Mouse (Mus musculus): ENCODE measurements around the gene Magi2.

Magi2 gene

DNA sequence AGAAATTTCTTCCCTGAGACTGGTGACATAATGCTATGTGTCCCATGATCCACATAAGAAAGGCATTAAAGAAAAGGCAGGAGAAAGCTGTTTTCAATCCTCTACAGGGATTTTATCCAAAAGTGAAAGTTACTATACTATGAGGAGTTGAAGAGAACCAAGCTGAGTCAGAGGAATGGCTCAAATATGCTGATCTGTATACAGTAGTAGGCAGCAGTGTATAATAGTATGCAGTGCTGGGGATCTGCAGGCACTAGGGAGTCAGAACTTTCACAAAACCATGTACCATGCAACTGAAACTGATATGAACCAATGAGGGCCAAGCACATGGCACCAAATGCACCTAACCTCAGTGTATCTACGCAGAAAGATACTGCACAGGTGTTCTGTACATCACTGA lies 855.5 kb downstream of the Magi2 start:
- no peak for DNase-seq

DNA sequence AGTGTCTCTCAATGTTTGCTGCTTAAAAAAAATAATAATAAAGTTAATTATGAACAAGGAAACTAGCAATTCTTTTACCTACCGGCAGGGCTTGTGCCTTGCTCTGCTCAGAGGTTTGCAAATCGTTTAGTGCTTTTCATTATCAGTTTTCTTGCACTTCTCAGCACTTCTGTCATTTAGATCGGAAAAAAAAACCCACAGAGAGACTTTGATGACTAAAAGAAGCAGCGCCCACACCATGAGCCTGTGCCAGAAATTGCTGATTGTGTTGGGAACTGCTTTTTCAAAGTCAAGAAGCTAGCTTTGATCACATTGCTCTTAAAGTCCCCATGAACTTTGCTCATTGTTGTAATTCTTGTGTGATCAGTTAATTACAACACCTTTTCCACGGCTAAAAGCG lies 860.2 kb downstream of the Magi2 start:
- DNase-seq = no peak

DNA sequence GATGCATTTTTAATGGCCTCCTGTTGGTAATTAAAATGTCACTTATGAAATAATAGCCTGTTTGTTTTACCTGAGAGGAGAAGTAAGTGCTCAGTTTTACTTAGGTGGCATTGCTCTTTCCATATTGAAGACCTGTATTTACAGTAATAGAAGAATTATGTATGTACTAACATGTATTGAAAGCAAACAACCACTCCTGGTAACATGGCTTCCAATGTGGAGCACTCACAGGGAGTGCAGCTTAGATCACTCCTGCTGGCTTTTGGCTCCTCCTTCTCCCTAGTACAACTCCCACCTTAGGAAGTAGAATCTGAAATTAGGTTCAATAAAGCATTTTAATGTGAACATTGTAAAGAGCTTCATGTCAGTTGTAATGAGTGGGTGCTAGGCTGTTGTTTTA lies 877.0 kb downstream of the Magi2 start:
- DNase-seq = no peak

DNA sequence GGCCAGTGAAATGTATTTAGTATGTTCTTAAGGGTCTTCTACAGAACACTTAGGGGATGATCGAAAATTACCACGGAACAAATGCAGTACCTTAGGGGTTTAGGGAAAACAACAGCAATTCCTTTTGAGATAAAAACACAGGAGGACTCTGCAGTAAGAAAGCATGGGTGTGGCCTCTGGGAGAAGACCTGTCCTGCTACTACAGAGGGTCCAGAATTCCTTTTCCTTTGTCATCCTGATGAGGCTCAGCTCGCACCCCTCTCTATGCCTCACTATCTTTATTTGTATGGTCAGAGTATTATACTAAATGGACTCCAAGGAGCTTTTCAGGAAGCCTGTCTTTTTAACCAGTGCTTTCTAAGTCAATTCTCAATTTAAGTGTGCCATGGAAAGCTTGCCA lies 877.7 kb downstream of the Magi2 start:
- no peak for DNase-seq

DNA sequence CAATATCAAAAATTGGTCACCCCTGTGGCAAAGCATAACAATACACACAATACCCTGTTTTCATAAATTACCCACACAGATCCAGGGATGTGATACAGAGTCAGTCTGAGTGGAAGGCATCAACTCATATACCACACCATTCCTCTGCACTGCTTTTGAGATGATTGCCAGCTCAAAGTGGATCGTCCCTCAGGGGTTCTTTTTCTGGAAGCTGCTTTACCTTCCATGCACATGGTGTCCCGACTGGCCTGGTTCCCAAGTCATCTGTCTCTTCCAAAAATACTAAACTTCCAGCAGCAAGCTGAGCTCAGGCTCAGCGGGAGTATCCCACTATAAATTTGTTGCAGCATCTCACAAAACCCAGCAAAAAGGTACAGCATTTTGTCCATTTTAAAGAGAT lies 882.7 kb downstream of the Magi2 start:
- DNase-seq = peak; percentile 26 to 69

DNA sequence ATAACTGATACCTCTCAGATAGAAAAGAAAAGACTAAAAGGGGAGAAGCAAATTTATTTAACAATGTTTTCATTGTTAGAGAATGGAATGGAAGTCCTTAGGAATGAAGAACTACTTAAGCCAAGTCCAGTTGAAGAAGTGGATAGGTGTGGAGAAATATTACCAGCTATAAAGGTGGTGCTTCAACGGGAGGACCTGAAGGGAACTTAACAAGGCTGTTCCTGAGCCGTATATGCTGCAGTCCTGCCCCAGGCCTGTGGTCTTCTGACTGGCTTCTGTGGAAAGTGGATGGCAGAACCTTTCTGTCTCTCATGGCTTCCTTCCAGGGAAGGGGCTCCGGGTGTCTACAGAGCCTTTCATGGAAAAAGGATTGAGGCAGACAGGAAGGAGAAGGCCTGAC lies 890.3 kb downstream of the Magi2 start:
- no peak for DNase-seq

DNA sequence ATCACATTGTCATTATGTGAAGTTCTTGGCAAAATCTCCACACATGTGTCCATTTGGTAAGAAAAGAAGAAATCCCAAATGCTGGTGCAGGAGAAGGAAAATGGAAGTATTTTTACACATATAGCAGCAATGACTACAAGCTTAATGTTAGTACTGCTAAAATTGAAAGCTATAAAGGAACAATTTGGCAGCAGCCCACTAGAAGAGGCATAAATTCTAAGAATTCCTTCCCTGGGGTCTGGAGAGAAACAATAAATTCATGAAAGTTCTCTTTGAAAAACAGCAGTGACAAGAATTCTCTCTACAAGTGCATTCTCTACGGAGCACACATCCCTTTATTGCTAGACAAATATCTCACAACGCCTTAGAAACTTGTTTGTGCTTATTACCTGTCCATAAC lies 913.4 kb downstream of the Magi2 start:
- no peak for DNase-seq

DNA sequence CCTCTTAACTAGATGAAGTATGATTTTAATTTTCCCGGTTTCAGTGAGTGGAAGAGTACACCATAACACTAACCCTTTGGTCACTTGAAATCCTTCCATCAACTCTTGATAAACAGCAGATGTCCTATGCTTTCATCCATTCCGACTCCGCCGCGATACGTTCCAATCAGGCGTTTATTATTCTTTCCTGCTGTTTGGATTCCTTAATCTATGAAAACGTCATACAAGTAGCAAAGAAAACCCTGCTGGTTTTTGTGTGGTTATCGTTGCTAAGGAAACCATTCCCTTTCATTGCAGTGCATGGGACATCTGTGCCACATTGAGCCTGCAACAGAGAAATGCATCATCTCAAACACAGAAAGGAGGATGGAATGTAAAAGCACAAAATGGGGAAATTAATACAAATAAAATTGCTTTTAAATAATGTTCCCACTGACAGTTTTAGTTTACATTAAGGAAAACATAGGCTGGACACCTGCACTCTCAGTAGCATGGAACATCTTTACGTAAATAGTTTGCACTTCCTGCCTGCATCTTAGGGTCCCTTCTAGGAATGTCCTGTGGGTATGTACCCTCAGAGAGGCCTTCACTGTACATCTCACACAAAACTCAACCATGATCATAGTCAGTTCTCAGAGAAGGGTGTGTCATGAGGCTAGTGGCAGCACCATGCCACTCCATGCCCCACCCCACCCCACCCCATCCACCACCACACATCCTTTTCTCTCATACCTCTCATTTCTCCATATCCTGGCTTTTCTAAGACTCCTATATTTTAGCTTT lies 914.0 kb downstream of the Magi2 start:
- DNase-seq = no peak

DNA sequence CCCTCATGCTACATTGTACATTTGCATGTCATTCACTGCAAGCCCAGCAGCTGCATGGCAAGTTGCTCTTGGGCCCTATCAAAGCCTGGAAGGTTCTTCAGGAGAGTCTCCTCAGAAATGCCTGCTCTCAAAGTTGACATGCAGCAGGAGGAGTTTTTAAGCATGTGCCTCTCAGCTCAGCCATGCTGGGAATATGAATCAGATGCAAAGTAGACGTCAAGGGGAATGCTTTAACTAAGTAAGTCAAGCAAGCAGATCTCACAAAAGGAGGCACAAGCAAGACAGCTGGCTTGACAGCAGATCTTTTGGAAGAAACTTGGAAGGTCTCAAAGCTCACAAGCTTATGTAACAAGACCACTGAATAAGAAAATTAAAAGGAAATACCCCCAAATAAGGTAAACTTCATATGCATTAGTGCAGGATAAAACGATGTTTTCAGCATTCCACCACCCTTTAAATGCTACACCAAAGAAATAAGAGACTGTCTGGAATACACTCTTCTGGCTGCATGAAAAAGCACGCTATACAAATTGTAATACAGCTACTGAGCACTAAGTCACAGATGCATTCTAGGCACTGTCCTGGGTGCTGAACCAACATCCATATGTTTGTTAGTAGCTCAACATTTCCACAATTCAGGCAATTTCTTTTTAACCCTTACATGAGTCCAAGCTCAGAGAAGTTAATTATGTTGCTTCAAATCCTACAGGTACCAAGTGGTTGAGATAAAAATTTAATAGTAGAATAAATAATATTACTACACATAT lies 926.7 kb downstream of the Magi2 start:
- DNase-seq = no peak

DNA sequence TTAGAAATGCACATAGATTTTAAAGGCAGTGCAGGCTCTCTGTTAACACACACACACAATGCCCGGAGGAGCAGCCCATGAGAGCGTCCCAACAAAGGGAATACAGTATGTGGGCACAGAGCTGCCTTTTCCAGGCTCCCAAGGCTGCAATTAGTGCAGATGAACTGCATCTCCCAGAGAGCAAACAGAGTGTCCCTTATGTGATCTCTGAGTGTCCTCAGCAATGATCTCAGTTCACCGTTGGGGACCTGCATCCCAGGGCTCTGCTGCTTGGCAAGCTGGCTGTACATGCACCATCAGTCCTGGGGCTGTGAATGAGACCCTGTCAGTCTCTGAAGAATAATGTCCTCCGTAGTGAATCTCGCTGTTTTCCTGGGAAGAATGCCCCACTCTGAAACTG lies 969.9 kb downstream of the Magi2 start:
- peak in 1 of 2 experiments; percentile 11 for DNase-seq

DNA sequence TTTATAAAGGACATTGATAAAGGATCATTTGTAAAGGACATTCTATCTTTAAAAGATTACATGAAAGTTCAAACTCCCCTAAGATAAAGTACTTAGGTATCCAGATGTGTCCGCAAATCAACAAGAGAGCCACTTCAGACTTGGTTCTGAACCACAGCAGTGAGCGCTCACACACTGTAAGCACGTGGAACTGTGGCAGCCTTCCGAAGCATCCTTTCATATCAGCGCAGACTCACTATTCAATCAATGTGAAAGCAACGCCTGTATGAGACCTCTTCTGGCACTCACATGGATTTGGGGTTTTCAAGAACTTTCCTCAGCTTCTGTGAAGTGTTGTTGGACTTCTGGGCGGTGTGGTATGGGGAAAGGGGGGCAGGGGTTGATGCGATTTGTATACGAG lies 970.6 kb downstream of the Magi2 start:
- DNase-seq = no peak

DNA sequence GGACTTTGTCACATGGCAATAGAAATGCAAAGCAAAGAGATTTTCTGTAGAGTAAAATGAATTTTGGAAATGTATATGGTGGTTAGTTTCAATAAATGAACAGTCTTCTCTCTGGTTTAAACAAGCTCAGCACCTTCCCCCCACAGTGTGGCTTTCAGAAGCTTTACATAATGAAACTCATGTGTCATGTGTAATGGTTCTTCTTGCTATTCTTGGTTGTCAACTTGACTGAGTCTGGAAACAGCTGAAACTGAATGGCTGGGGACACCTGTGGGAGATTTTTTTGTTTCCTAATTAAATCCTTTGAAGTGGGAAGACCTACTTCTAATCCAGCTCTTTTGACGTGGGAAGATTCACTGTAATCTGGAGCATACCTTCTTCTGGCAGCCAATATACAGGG lies 974.5 kb downstream of the Magi2 start:
- DNase-seq = no peak

DNA sequence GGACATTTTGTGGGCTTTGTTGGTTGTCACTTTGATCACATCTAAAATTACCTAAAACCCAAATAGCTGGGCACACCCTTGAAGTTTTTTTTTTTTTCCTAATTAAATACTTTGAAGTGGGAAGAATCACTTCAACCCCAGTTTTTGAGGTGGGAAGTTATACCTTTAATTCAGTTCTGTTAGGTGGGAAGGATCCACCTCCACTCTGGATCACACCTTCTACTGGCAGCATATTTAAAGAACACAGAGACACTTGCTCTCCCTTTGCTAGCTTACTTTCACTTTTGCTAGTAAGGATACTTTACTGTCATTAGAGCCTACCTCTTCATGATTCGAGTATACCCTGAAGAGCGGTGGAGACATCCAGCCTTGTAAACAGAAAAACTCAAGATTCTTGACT lies 981.3 kb downstream of the Magi2 start:
- DNase-seq = no peak

DNA sequence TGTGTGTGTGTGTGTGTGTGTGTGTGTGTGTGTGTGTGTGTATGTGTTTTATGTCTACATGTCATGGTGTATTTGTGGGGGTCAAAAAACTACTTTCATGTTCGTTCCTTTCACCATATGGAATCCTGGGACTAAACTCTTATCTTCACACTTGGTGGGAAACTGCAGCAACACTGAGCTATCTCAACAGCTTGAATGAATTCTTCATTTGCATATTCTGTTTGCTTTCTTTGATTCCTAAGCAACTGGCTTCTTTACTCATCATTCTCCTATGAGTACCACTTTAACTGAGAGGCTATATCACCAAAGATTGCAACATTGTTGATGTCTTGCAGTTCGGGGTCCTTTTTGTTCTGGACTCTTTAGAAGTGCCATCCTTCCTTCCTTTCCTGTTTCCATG lies 986.5 kb downstream of the Magi2 start:
- no peak for DNase-seq

DNA sequence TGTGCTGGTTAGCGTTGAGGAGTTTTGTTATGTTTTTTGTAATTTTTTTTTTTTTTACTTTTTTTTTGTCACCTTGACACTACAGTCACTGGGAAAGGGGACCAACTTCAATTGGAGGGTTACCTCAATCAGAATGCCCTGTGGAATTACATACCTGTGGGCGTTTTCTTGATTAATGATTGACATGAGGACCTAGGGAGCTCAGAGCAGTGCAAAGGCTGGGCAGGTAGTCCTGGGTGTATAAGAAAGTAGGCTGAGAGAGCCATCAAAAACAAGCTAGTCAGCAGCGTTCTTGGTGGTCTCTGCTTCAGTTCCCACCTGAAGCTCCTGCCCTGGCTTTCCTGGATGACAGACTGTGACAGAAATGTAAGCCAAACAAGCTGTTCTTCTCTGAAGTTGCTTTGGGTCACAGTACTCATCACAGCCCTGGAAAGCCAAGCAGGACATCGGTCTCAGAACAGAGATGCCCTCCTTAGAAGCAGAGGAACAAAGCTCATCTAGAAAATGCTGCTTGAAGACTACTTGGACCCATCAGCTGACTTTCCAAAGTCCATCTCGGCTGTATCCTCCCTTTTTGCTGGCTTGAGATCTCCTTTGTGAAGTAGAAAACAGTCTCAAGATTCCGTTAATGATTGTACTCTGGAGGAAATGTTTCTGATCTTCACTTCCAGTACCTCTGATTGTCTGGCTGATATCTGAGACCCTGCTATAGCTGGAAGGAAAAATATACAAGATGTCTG lies 999.8 kb downstream of the Magi2 start:
- DNase-seq = no peak

DNA sequence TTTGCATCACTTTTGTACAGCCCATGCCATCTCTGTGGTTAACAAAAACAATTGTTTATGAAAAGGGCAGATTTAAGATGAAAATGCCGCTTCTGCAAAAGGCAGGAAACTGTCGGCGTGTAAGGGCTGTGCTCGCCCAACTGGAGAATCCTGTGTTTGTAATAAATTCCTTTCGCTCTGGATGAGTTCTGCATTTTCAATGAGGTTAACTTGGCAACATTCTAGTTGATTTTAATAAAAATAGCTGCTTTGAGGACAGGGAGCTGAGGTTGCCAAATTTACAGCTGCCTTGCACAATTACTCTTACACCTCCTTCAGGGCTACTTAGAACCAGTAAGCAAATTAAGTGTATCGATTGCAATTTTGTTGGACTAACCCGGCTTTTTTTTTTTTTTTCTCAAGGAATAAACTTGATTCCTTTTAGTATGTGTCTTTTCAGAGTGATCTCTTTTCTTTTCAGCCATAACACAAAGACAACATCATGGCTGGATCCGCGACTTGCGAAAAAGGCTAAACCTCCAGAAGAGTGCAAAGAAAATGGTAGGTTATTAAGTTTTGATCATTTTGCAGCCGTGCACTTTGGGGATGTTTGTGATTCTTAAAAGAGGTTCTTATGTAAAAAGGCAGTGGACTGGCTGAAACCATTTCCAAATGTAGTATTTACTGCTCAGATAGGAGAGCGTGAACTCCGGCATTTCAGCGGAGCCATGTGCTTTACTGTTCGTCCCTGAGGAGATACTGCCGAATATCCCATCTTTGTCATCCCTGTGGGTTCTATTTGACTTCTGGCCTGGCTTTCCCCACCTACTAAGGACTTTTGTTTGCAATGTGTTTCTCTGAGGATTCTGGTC lies 1001.3 kb downstream of the Magi2 start:
- DNase-seq = peak; percentile 14 to 30

DNA sequence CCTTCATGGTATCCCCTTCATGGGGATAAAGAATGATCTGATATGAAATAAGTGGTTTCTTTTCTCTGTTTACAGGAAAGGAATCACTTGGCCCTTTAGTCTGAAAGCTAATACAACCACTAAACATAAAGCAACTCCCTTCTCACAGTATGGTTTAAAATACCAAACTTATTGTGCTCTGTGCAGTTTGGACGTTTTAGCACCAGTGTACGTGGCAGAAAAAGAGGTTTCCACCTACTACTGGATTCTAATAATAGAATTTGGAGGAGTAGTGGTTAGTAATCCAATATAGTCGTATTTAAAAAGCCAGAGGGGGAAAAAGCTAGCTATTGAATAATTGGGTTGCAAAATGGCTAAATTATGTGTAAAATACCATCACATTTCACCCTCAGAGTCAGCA lies 1005.1 kb downstream of the Magi2 start:
- DNase-seq = no peak

DNA sequence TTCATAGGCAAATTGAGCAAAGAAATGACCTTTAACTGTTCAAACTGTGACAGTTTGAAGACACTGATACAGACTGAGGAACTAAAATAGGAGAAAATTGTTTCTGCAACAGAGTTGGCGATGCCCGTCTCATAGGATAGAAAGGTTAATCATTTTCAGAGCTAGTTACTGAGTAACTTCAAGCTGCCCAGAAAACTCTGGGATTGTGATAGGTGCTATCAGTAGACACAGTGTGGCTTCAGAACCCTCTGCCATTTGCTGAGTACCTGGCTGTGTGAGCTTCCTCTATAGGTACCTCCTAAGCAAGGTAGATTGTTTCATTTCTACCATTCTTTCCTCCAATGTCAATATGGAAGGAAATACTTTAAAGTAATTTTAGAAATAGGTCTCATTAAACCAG lies 1014.7 kb downstream of the Magi2 start:
- DNase-seq = no peak

DNA sequence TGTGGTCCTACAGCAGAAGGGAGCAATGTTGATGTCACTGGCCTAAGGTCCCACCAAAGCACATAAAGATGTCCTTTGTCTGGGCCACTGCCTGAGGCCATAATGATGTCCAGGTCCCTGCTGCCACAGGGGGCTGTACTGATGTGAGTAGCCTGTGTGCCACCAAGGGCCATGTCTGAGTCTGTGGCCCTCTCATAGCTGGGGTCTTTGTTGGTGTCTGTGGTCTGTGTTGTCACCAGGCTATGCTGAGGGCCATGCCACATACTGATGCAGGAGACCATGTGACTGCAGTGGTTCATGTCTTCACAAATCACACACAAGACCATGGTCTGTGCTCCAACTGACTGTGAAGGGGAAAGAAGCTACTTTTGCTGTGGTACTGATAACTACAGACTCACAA lies 1015.7 kb downstream of the Magi2 start:
- DNase-seq = no peak

DNA sequence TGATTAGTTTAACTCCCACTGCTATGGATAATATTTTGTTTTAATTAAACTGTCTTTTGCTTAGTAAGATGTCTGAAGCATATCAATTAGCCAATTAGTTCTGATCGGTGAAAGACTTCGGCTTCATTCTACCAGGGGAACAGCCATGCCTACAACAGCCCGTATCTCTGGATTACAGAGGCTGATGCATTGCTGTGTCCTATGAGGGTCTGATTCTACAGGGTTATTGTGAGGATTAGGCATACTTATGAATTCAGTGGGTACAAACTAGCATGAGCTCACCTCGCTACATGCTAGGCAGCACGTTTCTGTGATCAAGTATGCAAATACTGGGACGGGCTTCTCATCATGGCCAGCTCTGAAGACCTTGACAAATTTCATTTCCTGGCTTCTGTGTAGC lies 1022.5 kb downstream of the Magi2 start:
- DNase-seq = no peak

DNA sequence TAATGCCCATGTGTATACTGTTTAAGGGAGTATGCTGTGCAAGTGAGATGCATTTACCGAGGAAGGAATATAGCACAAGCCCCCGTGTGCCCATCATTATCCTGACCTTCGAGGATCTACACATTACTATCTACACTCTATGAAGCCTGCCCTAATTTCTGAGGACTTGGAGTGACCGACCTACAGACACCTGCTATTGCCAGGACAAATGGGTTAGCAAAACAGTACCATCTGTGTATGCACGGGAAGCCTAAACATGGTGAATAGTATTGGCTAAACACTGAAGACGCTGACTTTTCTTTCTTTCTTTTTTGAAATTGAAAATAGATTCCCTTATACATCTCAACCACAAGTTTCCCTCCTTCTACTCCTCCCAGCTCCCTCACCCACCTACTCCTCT lies 1024.7 kb downstream of the Magi2 start:
- no peak for DNase-seq

DNA sequence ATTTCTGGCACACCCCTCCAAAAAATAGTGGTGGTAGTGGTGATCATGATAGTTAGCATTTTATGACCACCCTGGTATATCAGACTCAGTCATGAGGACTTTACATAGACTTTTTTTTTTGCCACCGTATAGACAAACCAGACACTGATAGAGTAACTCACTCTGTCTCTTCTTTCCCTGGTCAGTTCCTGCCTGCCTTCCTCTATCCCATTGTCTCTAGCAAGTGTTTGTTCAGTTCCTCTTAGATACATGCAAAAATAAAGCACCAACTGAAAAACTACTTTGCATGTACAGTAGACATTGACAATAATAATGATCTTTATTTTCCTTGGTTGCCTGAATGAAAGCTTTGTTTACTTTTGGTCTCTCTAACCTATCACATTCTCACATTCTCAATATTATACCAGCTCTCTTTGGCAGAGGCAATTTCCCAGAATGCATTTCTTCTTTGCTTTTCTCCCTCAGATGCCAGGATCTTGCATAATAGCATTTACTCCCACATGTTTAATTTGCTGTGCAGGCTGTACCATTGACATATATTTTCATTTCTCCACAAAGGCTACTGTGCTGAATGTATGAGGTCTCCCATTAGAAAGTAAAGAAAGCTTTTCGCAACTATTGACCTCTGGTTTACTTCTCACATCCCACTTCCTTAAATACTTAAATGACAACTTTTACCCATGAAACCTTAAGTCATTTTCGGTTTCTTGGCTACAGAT lies 1029.5 kb downstream of the Magi2 start:
- no peak for DNase-seq
